Mouse (Mus musculus) CD4-positive, CD25-positive, alpha-beta regulatory T cell (primary cell): ENCODE measurements around the gene Gm14226. TPM values are rescaled to one million over a fixed set of nuclear protein-coding genes. Genes with fewer than 3 reads are reported as not detected.

Experiments used
- polyA plus RNA-seq: library from polyadenylated mRNA; unstranded; fragments of 100-300 nt; shearing (Covaris generic); gene quantifications from one replicate; pipeline ENCODE4 v1.2.1, GENCODE M21; 2017

The Gm14226 gene
- polyA plus RNA-seq = 0.18 TPM

GRCm38 (mm10) chr2:155018251-155018755 is at the start of gene Gm14226:
Gene Gm14226 (plus strand): TSS chr2:155018266.

GRCm38 (mm10) chr2:155073978-155074765 is 56.1 kb downstream of the Gm14226 start, which contains the start of gene Ahcy:
Gene Ahcy (minus strand): TSS chr2:155074497.

Other genes starting within 250 kb of the Gm14226 start
- gene Gm14214, start 248.2 kb upstream of the Gm14226 start, polyA plus RNA-seq = 0.29 TPM
- 164 TPM for gene Raly, start 227.2 kb upstream of the Gm14226 start, polyA plus RNA-seq
- gene a, start 226.9 kb upstream of the Gm14226 start, polyA plus RNA-seq = 0.37 TPM
- gene Eif2s2, start 125.3 kb upstream of the Gm14226 start, polyA plus RNA-seq = 53.4 TPM
- gene Ahcy, start 56.2 kb downstream of the Gm14226 start, polyA plus RNA-seq = 27.0 TPM
- gene Itch, start 115.2 kb downstream of the Gm14226 start, polyA plus RNA-seq = 95.8 TPM
- gene Dynlrb1, start 218.3 kb downstream of the Gm14226 start, polyA plus RNA-seq = 283 TPM